Mouse (Mus musculus) limb, embryonic 12.5 days (tissue): ENCODE results near the gene Add1. TPM values are rescaled to one million over a fixed set of nuclear protein-coding genes. Genes with fewer than 3 reads are reported as not detected.

Experiments
- microRNA-seq: library from miRNA; unstranded; fragments of <30 nt; microRNA quantifications from one replicate; pipeline ENCODE4, GENCODE M21; 2017
- polyA plus RNA-seq: library from polyadenylated mRNA; unstranded; fragments of >200 nt; fragmentation: Nextera tagmentation; extraction: Ambion mirVana; gene quantifications from 2 replicates; pipeline ENCODE4 v1.2.1, GENCODE M21; 2016

Add1 gene
- polyA plus RNA-seq, 1 experiment from 2014 or later: 173 TPM

Small RNAs within 50 kb of the gene (microRNA-seq; reads per million reads assigned to microRNA genes)
- 2.1 reads per million for gene Mir7036b

Other genes with a start within 250 kb of the Add1 start
- 181 TPM in 2 replicates for gene Rnf4, start 237.4 kb upstream of the Add1 start, polyA plus RNA-seq
- gene Fam193a, start 203.7 kb upstream of the Add1 start, polyA plus RNA-seq: 13.7 and 19.8 TPM in 2 replicates
- gene Tnip2, start 59.7 kb upstream of the Add1 start, polyA plus RNA-seq: 9.6 and 10.8 TPM in 2 replicates
- gene Sh3bp2, start 47.8 kb upstream of the Add1 start, polyA plus RNA-seq: 9.7 and 12.0 TPM in 2 replicates
- gene Mfsd10, start 63.5 kb downstream of the Add1 start, polyA plus RNA-seq: 107 and 120 TPM in 2 replicates
- gene Nop14, start 86.5 kb downstream of the Add1 start, polyA plus RNA-seq: 30.9 and 32.7 TPM in 2 replicates
- 4.0 and 4.3 TPM in 2 replicates for gene Grk4, start 86.7 kb downstream of the Add1 start, polyA plus RNA-seq
- 18.2 and 18.5 TPM in 2 replicates for gene Htt, start 188.1 kb downstream of the Add1 start, polyA plus RNA-seq